Mouse (Mus musculus): ENCODE measurements at regions not wholly inside any gene's neighbourhood (a gene's known extent, or its start where the extent isn't known, plus 50 kb on each side); places are given as distances from the start of the nearest gene placed in this dataset.

DNA sequence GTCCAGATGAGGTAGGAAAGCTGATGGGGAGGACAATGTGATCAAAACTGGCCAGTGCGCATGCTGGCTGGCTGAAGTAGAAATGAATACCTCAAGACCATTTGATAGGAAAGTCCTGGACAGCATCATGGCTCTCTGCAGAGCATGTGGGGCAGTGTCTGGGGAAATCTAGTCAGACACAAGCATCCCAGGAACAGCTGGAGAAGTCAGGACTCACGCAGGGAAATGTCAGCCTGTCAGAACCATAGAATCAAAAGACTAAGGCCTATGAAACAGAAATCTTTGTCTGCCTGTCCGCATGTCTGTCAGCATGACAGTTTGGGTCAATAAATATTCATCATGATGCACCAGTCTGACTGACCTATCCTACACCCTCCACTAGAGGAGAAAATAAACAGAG, 73.7 kb upstream of the Wars2 start:
- WGBS, result 79% methylated on average over 3 of the region's 3 CpGs
- no peak for ATAC-seq (ENCODE audit: insufficient number of reproducible peaks, insufficient read depth, low FRiP score, low TSS enrichment, low read depth)
- H3K4me3 ChIP-seq (replicated peaks), result no peak overlapping the region
- no peak overlapping the region for H3K9ac ChIP-seq (replicated peaks)
- H3K36me3 ChIP-seq, result no peaks in the 10 kb centered on the region
- no peak overlapping the region for H3K4me2 ChIP-seq
- no peaks in the 10 kb centered on the region for H3K4me1 ChIP-seq (replicated peaks)
- H3K9me3 ChIP-seq, result no peaks in the 10 kb centered on the region
- H3K27me3 ChIP-seq, result no peaks in the 10 kb centered on the region
- no peak overlapping the region for H3K27ac ChIP-seq
